Mouse (Mus musculus) CH12.LX (cell line): ENCODE data around the gene Vwc2l. TPM values are rescaled to one million over a fixed set of nuclear protein-coding genes. Genes with fewer than 3 reads are reported as not detected.

Experiments used
- DNase-seq: peaks from one replicate; pipeline ENCODE4 v3.0.0-alpha.2; 2013; ENCODE audit errors: extremely low read depth
- H3K27ac ChIP-seq: 2 replicates; pipeline ENCODE4 v1.5.1; 2012; ENCODE audit warnings: low read depth, mild to moderate bottlenecking, control low read depth, moderate library complexity; ENCODE audit not compliant: insufficient read depth
- H3K27me3 ChIP-seq: replicated peaks from 2 replicates; pipeline ENCODE3; 2012; ENCODE audit warnings: inconsistent platforms
- H3K36me3 ChIP-seq, 2 experiments: replicated peaks in 1 of 2; 2 replicates each; pipeline versions ENCODE3 to v1.6.1; 2012; ENCODE audit warnings: inconsistent platforms in 1 of 2, low read length in 1 of 2, mild to moderate bottlenecking in 1 of 2, mixed read lengths in 1 of 2, moderate library complexity in 1 of 2; ENCODE audit not compliant: control insufficient read depth in 1 of 2, insufficient read depth in 1 of 2
- H3K4me1 ChIP-seq, 2 experiments: 2 replicates each; pipeline ENCODE4 v1.6.1; 2012; ENCODE audit warnings: inconsistent platforms in 1 of 2, moderate library complexity in 1 of 2; ENCODE audit not compliant: insufficient read depth in 2 of 2, control insufficient read depth in 1 of 2
- H3K4me2 ChIP-seq: 2 replicates; pipeline ENCODE4 v1.6.1; 2012; ENCODE audit warnings: low read depth, mild to moderate bottlenecking, control low read depth; ENCODE audit not compliant: poor library complexity, insufficient read depth, severe bottlenecking
- H3K4me3 ChIP-seq, 3 experiments: fragments of 150-350 bp in 1 of 3; sonication (generic) in 1 of 3; replicated peaks in 1 of 3; 2 replicates each; pipeline versions ENCODE3 to v1.5.1; 2011 to 2012; ENCODE audit warnings: low read depth in 2 of 3, low read length in 2 of 3, mild to moderate bottlenecking in 2 of 3, moderate library complexity in 2 of 3, control low read depth in 1 of 3, improper control_type of control experiment in 1 of 3, inconsistent platforms in 1 of 3, mixed read lengths in 1 of 3; ENCODE audit not compliant: poor library complexity in 1 of 3
- H3K79me2 ChIP-seq: replicated peaks from 2 replicates; pipeline ENCODE4 v1.6.1; 2012; ENCODE audit warnings: mild to moderate bottlenecking, moderate library complexity; ENCODE audit not compliant: control insufficient read depth, poor library complexity, insufficient read depth, severe bottlenecking; ENCODE audit errors: extremely low read depth
- H3K9ac ChIP-seq: 2 replicates; pipeline ENCODE4 v1.6.1; 2012; ENCODE audit warnings: low read depth, mild to moderate bottlenecking, control low read depth, moderate library complexity; ENCODE audit not compliant: insufficient read depth
- H3K9me3 ChIP-seq: replicated peaks from 2 replicates; pipeline ENCODE3; 2012; ENCODE audit warnings: low read length, inconsistent platforms, mixed read lengths
- CHD2 ChIP-seq: IDR thresholded peaks from 2 replicates; pipeline ENCODE4 v1.6.1; 2011; ENCODE audit warnings: low read length, improper control_type of control experiment
- CTCF ChIP-seq, 2 experiments: IDR thresholded peaks in 1 of 2; conservative IDR thresholded peaks in 1 of 2; 2 replicates each; pipeline ENCODE4 v1.5.1; 2011 to 2012; ENCODE audit warnings: low read depth in 2 of 2, low read length in 2 of 2, improper control_type of control experiment in 1 of 2, inconsistent platforms in 1 of 2, mild to moderate bottlenecking in 1 of 2, moderate library complexity in 1 of 2
- E2F4 ChIP-seq: IDR thresholded peaks from 2 replicates; pipeline ENCODE4 v1.6.1; 2011; ENCODE audit warnings: low read depth, low read length, improper control_type of control experiment; ENCODE audit not compliant: insufficient replicate concordance
- ELF1 ChIP-seq: IDR thresholded peaks from 2 replicates; pipeline ENCODE4 v1.6.1; 2014; ENCODE audit warnings: low read depth, mild to moderate bottlenecking, inconsistent platforms, low read length, improper control_type of control experiment
- EP300 ChIP-seq: IDR thresholded peaks from 2 replicates; pipeline ENCODE4 v1.6.1; 2011; ENCODE audit warnings: low read length, improper control_type of control experiment
- ETS1 ChIP-seq: conservative IDR thresholded peaks from 2 replicates; pipeline ENCODE4 v1.6.1; 2012; ENCODE audit warnings: low read depth, mild to moderate bottlenecking, inconsistent platforms, low read length, improper control_type of control experiment, moderate library complexity
- GABPA ChIP-seq: IDR thresholded peaks from 2 replicates; pipeline ENCODE4 v1.6.1; 2012; ENCODE audit warnings: low read depth, low read length, improper control_type of control experiment, inconsistent platforms; ENCODE audit not compliant: insufficient replicate concordance
- IRF4 ChIP-seq: IDR thresholded peaks from 2 replicates; pipeline ENCODE4 v1.6.1; 2014; ENCODE audit warnings: low read depth, mild to moderate bottlenecking, inconsistent platforms, low read length, improper control_type of control experiment
- JUND ChIP-seq: conservative IDR thresholded peaks from 2 replicates; pipeline ENCODE4 v1.6.1; 2011; ENCODE audit warnings: low read depth, low read length, improper control_type of control experiment
- KAT2A ChIP-seq: IDR thresholded peaks from 2 replicates; pipeline ENCODE4 v1.6.1; 2012; ENCODE audit warnings: low read length, improper control_type of control experiment, inconsistent platforms; ENCODE audit not compliant: insufficient replicate concordance
- MAFK ChIP-seq: IDR thresholded peaks from 2 replicates; pipeline ENCODE4 v1.6.1; 2011; ENCODE audit warnings: low read length, improper control_type of control experiment; ENCODE audit not compliant: insufficient replicate concordance
- MAX ChIP-seq: IDR thresholded peaks from 2 replicates; pipeline ENCODE4 v1.6.1; 2011; ENCODE audit warnings: low read length, improper control_type of control experiment
- MEF2A ChIP-seq: IDR thresholded peaks from 2 replicates; pipeline ENCODE4 v1.6.1; 2014; ENCODE audit warnings: low read depth, mild to moderate bottlenecking, inconsistent platforms, low read length, improper control_type of control experiment, borderline replicate concordance
- MYC ChIP-seq: IDR thresholded peaks from 2 replicates; pipeline ENCODE4 v1.6.1; 2011; ENCODE audit warnings: low read depth, mild to moderate bottlenecking, improper control_type of control experiment, low read length
- SIN3A ChIP-seq: IDR thresholded peaks from 2 replicates; pipeline ENCODE4 v1.6.1; 2012; ENCODE audit warnings: low read length, improper control_type of control experiment, inconsistent platforms
- SMC3 ChIP-seq: IDR thresholded peaks from 2 replicates; pipeline ENCODE4 v1.6.1; 2011; ENCODE audit warnings: low read depth, low read length, improper control_type of control experiment
- TBP ChIP-seq: conservative IDR thresholded peaks from 2 replicates; pipeline ENCODE4 v1.6.1; 2011; ENCODE audit warnings: low read depth, low read length, improper control_type of control experiment
- UBTF ChIP-seq: IDR thresholded peaks from 2 replicates; pipeline ENCODE4 v1.6.1; 2012; ENCODE audit warnings: low read depth, mild to moderate bottlenecking, inconsistent platforms, low read length, improper control_type of control experiment, moderate library complexity
- USF1 ChIP-seq: IDR thresholded peaks from 2 replicates; pipeline ENCODE4 v1.6.1; 2014; ENCODE audit warnings: low read depth, mild to moderate bottlenecking, inconsistent platforms, low read length, improper control_type of control experiment
- ZC3H11A ChIP-seq: IDR thresholded peaks from 2 replicates; pipeline ENCODE4 v1.6.1; 2012; ENCODE audit warnings: low read depth, mild to moderate bottlenecking, inconsistent platforms, low read length, improper control_type of control experiment
- dilution Hi-C: fragments of 300-500 bp; cut with MboI; formaldehyde crosslinking; loops from 2 replicates; pipeline ENCODE4 v1.14.3; 2020; ENCODE audit warnings: low sequenced_read_pairs; ENCODE audit not compliant: extremely low pct_unique_long_range_greater_than_20kb, extremely low pct_ligation_motif_present
- in situ Hi-C: fragments of 300-500 bp; cut with MboI; formaldehyde crosslinking; loops from 3 replicates; pipeline ENCODE4 v1.14.3; 2019; ENCODE audit warnings: low sequenced_read_pairs, low pct_ligation_motif_present, low pct_unique_long_range_greater_than_20kb, mixed read lengths
- polyA plus RNA-seq: library from polyadenylated mRNA; unstranded; fragments of >175 nt; gene quantifications from 2 replicates; pipeline ENCODE4 v1.2.1, GENCODE M21; 2012; ENCODE audit warnings: low read depth; ENCODE audit not compliant: insufficient read length
- total RNA-seq, 2 experiments: library from RNA; depleted of rRNA; stranded (reverse); fragments of 300-350 nt in 1 of 2; fragments of >200 nt in 1 of 2; gene quantifications; 2 replicates each; pipeline ENCODE4 v1.2.3; 2012 to 2014

Vwc2l gene
- total and polyA plus RNA-seq, 3 experiments = not detected

DNA sequence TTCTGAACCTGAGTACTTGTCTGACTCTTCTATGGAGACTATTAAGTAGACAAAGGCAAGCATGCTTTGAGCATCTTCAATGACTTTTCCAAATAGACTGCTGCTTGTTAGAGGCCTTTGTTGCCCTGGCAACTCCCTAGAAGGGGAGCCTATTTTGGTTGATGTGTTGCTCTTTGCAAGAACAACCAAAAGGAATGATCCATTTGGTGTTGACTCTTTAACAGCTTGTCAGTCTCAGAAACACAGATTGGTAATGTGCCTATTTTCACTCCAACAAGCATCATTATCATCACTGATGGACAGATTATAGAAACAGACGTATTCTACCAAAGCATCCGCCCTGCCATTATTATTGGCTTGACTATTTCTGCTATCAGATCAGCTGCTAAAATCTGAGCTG is 181.9 kb downstream of the Vwc2l start:
- Histone ChIP-seq H3K27me3 (no peaks in the 10 kb centered on the region), H3K4me1 (no peaks in the 10 kb centered on the region), H3K9ac (no peak overlapping the region), H3K27ac (no peak overlapping the region), H3K36me3 (no peaks in the 10 kb centered on the region), H3K4me2 (no peak overlapping the region), H3K79me2 (no peaks in the 10 kb centered on the region), H3K4me3 (no peak overlapping the region), H3K9me3 (no peaks in the 10 kb centered on the region)
- in situ Hi-C loops = no loop called here
- dilution Hi-C loops = no loop called here
- no peak for DNase-seq
- TF ChIP-seq USF1 = no peak
- TF ChIP-seq MEF2A = no peak
- no peak for TF ChIP-seq ZC3H11A
- TF ChIP-seq ELF1 = no peak

DNA sequence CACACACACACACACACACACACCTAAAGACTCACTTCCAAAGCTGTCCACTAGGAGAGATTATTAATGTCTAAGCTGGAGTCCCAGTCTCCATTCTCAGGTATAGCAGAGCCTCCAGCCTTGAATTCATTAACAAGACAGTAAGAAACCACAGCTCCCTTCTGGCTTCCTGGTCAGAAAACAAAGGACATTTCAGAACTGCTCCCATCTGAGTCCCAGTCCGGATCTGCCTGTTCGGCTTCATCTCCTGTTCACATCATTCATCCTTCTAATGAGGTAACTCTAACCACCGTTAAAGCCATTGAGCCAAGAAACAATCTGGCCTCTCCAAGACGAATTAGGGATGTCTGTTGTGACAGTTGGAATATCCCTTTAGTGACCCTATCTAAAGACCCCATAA is 185.7 kb downstream of the Vwc2l start:
- no peak overlapping the region for H3K27ac ChIP-seq
- H3K36me3 ChIP-seq = no peaks in the 10 kb centered on the region
- no peaks in the 10 kb centered on the region for H3K9me3 ChIP-seq
- H3K79me2 ChIP-seq = no peaks in the 10 kb centered on the region
- TF ChIP-seq MYC = no peak
- TF ChIP-seq EP300 = no peak
- TF ChIP-seq CTCF (conservative IDR thresholded peaks at IDR 0.05 in 1 of 2, IDR thresholded peaks at IDR 0.05 in 1 of 2; ENCODE audit: low read depth in 2 of 2, low read length in 2 of 2) = no peak
- no peak for TF ChIP-seq SMC3
- no peak for TF ChIP-seq ETS1
- TF ChIP-seq KAT2A = no peak
- no peak for TF ChIP-seq IRF4
- no peak for TF ChIP-seq CHD2
- no peak for TF ChIP-seq GABPA
- no peak for TF ChIP-seq E2F4
- TF ChIP-seq JUND = no peak
- no peak for TF ChIP-seq UBTF
- no peak for TF ChIP-seq MAX
- no peak for TF ChIP-seq SIN3A
- TF ChIP-seq TBP = no peak
- TF ChIP-seq MAFK = no peak
- TF ChIP-seq MEF2A = no peak
- dilution Hi-C loops (no loop called here), in situ Hi-C loops (no loop called here)
- no peak overlapping the region for H3K9ac ChIP-seq
- no peak overlapping the region for H3K4me2 ChIP-seq
- no peaks in the 10 kb centered on the region for H3K4me1 ChIP-seq
- no peak for DNase-seq
- H3K4me3 ChIP-seq = no peak overlapping the region
- no peaks in the 10 kb centered on the region for H3K27me3 ChIP-seq
